Mouse (Mus musculus) spleen, postnatal 10 days (tissue): ENCODE data around the gene Wdr34.
"Not testable (repeated sequence)": the region's sequence is repeated elsewhere in the genome, so short reads cannot be mapped to it uniquely, and the experiment has no call there.

Source experiments
- DNase-seq, 2 experiments: peaks; one replicate each; pipeline ENCODE4 v3.0.0; 2021 to 2022; ENCODE audit warnings: low spot score in 2 of 2

The Wdr34 gene

DNA sequence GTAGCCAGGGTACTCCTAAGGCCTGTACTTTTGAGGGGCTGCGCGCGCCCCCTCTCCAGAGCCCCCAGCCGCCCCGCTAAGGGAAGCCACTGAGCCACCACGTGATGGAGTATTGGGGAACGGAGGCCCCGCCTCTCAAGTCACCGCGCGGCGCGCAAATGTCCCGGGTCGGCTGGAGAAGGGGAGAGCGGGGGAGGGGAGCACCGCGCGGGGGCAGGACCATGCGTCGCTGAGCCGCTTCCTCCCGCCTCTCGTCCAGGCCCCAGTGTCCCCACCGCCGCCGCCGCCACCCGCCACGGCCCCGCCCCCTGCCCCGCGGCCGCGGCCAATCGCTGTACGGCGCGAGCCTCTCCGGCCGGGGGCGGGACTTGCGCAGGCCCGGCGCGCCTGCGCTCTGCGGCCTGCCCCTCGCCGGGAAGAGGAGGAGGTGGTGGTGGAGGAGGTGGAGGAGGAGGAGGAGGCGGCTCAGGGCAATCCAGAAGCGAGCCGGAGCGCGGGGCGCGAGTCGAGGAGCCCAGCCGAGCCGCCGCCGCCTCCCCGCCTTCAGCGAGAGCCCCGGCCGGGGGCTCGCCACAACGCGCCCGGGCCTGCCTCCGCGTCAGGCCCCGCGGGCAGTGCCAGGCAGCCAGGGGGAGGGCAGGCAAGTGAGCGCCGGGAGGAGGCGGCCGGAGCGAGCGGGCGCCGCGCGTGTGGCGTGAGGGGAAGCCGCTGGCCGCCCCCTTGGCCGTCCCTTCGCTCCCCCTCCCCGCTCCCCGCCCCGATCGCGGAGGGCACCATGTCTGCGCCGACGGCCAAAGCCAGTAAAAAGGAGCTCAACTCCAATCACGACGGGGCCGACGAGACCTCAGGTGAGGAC lies 17.6 kb upstream of the Wdr34 start:
- peak; percentile 92 to 95 for DNase-seq

GRCm38 (mm10) chr2:30064298-30064697 lies 15.6 kb upstream of the Wdr34 start:
- DNase-seq, result no peak

DNA sequence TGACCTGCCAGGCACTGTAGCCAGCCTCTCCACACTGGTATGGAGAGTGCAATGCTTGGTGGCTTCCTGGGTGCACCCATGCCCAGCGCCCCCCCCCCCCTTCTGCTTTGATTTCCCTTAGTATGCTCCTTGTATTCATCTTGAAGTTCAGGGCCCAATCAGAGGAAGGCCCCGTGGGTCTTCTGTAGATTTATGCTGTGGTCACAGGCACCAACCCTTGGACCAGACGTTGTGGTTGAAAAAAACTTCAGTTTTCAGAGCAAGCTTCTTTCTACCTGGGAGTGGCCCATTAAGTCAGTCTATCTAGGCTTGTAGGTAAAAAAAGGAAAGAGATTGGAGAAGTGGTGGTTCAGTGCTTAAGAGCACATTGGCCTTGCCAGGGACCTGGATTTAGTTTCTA lies 15.1 kb upstream of the Wdr34 start:
- peak in 1 of 2 experiments; percentile 20 for DNase-seq

- DNase-seq, result no peak
Observed at GRCm38 (mm10) chr2:30063235-30063634, 14.6 kb upstream of the Wdr34 start.

DNA sequence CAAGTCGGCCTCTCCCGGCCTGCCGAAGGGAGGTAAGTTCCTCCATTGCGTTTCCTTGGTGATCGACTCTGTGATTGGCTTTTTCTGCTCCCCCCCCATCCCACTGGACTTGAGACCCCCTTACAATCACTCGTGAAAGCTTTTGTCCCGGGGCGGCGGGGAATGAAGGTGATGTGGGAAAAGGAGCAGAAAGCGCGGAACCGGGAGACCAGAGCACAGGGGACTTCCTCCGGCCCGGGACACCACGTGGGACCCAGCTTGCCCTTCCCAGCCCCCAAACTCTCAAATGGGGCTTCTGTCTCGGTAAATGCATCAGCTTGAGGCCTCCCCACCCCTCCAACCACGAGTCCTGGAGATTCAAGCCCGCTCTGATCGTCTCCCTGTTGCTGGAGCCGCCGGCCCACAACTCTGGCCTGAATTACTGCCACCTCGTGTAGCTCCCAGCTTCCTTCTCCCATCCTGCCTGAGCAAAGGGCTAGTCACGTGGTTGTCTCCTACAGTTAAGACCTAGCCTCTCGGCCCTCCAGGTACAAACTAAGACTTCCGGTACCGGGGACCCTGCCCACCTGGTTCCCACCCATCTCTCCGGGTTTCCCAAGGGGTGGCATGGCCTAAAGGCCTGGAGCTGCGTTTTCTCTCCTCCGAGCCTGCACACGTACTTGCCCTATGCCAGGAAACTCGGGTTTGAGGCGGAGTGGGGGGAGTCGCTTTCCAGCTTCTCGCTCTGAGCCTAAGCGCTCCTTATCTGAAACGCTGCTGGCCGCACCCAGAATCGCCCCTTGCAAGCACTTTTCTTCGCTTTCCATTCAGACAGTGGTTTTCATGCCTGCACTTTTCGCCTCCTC lies 13.8 kb upstream of the Wdr34 start:
- DNase-seq, result peak; percentile 62 to 66

DNA sequence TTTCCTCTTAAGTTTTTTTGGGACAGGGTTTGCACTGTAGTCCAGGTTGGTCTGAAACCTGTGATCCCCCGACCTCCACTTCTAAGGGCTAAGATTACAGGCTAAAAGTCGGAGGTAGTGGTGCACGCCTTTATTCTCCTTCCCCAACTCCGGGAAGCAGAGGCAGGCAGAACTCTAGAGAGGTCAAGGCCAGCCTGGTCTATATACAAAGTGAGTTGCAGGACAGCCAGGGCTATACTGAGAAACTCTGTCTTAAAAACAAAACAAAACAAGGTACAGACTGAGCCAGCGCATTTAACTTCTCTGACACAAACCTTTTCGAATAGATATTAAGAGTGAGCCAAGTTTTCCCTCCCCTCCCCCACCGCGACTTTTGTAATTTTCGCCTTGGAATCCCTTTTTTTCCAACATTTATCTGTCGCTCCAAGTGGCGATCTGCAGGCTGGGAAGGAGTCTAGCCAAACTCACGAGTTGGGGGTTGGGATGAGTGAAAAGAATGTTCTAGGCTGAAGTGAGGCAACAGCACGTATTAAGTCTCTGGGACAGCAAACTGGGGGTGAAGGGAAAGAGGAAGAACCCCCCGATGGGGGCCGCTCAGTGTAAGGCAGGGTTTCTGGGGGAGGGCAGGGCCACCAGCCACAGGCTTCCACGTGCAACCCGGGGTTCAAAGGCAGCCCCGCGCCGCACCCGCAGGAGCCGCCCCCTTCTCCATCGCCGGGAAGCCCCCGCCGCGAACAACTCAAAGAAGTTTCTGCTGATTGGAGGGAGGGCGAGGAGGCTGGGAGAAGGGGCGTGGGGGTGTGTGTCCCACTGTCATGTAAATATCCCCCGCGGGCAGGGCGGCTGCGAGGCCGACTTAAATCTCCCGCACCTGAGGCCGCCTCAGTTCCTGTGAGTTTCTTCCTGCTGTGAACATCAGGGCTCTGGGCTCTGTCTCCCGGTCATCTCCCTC lies 12.8 kb upstream of the Wdr34 start:
- DNase-seq, result peak; percentile 41 to 57

- DNase-seq, result no peak
Observed at GRCm38 (mm10) chr2:30058418-30058817, 9.7 kb upstream of the Wdr34 start.

- DNase-seq, result peak in 1 of 2 experiments; percentile 55
Observed at GRCm38 (mm10) chr2:30057223-30057904, 8.7 kb upstream of the Wdr34 start, which contains the start of gene Set. TSS of gene Set (plus strand) at chr2:30057378.

DNA sequence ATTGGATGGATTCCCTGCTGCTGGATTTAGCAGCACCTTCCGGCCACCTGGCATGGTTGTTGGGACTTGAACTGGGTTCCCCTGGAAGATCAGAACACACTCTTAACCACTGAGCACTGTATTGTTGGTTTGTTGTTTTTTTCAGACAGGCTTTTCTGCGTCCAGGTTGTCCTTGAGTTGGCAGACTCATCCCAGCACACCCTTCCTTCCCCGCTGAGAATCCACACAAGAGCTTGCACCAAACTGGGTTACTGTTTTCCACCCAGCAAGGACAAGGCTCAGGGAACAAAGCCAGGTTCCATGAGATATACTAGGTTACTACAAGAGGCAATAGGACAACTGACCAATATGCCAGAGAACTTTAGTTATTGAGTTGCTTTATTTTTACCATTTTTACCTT lies 8.1 kb upstream of the Wdr34 start:
- no peak for DNase-seq

GRCm38 (mm10) chr2:30055310-30055709 lies 6.6 kb upstream of the Wdr34 start:
- DNase-seq, result not testable (repeated sequence)

GRCm38 (mm10) chr2:30051992-30052761 lies 3.5 kb upstream of the Wdr34 start:
- DNase-seq, result no peak

- no peak for DNase-seq
Observed at GRCm38 (mm10) chr2:30049831-30050230, 1.1 kb upstream of the Wdr34 start.

DNA sequence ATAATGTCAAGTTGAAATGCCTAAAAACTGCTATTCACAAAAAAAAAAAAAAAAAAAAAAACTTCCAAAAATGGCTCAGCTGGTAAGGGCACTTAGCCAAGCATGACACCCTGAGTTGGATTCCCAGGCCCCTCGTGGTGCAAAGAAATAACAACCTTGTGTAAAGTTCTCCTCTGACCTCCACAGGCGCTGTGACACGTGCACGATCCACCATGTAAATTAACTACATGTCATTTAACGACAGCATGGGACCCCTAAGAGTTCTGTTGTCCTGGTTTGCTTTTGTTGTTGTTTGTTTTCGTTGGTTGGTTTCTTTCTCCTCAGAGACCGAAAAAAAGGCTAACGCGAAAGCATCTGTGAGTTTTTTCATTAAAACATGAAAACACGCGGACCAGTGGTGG lies 580 bp downstream of the Wdr34 start:
- peak in 1 of 2 experiments; percentile 31 for DNase-seq

GRCm38 (mm10) chr2:30047127-30047526 lies 1.6 kb downstream of the Wdr34 start:
- DNase-seq, result no peak

GRCm38 (mm10) chr2:30044550-30044949 lies 4.1 kb downstream of the Wdr34 start:
- no peak for DNase-seq

- DNase-seq, result peak; percentile 74 to 91
Observed at GRCm38 (mm10) chr2:30042445-30042844, 6.2 kb downstream of the Wdr34 start.

DNA sequence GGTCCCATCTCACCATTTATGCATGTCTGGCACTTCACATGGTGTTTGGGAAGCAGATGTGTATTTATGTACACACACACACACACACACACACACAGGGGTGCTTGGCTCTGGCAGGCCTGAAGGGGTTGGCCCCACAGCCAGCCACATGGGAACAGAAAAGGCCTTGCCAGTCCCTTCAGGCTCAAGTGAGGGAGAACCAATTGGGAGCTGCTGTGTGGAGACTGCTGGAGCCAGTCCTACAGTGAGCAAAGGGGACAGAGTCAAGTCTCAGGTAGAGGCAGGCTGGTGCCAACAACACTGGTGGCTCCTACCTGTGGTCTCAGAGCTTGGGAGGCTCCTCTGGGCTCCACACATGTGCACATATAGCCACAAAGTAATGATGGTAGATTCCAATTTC lies 9.0 kb downstream of the Wdr34 start:
- no peak for DNase-seq

DNA sequence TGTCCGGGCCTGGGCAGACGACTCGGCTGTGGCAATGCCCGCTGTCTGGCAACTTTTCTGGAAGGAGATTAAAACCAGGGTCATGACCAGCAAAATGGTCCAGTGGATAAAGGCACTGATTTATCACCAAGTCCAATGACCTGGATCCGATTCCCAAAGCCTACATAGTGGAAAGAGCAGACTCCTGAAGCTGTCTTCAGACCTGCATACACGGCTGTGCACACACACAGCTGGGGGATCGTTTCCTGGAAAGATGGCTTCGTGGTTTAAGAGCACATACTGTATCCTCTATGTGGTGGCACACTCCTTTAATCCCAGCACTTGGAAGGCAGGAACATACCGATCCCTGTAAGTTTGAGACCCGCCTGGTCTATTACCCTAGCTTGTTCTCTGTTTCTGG lies 10.3 kb downstream of the Wdr34 start:
- DNase-seq, result no peak

DNA sequence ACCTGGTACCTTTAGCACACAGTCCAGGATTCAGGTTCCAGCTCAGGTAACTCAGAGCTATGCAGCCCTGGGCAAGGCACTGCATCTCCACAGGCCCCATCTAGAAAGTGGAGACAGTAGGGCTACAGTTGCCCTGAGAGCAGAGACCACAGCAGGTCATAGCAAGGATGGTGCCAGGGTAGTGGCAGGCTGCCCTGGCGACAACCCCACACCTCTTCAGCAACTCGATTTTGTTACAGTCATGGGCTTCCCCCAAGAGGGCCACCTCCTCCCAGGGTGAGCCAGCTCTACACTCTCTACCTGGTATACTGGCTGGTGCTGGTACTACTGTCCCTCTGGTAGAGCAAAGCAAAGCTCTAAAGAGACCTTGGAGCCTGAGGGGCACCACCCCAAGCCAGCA lies 10.9 kb downstream of the Wdr34 start:
- no peak for DNase-seq

- DNase-seq, result no peak
Observed at GRCm38 (mm10) chr2:30032957-30033356, 15.7 kb downstream of the Wdr34 start.
